Comparison of ENCODE assay signal across 8 mouse cellular contexts in the genomic region with DNA sequence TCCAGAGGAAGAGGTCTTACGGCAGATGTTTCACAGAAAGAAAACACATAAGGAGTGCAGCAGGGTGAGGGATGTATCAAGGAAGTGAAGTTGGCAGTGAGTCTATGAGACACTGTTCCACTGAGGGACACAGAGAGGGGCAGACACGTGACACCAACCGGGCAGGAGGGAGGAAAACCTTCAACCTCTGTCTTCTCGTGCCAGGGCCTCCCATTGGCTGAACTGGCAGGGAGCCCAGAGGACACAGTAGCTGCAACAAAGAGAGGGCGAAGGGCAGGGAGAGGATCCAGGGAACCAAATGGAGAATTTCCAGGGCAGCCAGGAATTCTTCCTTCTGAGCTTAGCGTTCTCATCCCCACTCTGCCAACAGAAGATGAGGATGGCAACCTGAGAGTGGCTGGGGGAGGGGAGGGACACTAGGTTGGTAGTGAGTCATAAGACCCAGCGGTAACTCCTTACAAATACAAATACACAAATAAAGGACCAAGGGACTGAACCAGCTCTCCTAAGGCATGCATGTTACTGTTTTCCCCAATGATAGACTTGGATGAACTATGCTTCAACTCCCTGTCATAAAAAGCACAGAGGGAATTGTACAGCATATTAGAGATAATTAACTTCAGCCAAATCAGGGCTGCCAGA. TPM values are rescaled to one million over a fixed set of nuclear protein-coding genes. Genes with fewer than 3 reads are reported as not detected.
DNase-seq lines count a peak whose midpoint lies in the region; ATAC-seq lines count a peak whose summit lies in the region.

No protein-coding gene starts in this region.

- 0 out of 2 replicates have a peak overlapping the region, but pooled peaks have one; percentile 5 for H3K4me2 ChIP-seq in hindbrain, embryonic 16.5 days (ENCODE audit: low read length)
- H3K4me2 ChIP-seq in midbrain, embryonic 12.5 days (replicated peaks), result no peak overlapping the region

- peak overlapping the region; percentile 61 for H3K27ac ChIP-seq in hindbrain, embryonic 16.5 days (ENCODE audit: low read depth, low read length)
- H3K27ac ChIP-seq in midbrain, embryonic 12.5 days (replicated peaks), result no peak overlapping the region

- H3K27me3 ChIP-seq in hindbrain, embryonic 16.5 days (replicated peaks; ENCODE audit: control insufficient read depth, insufficient read depth, low read length), result no peaks in the 10 kb centered on the region
- H3K27me3 ChIP-seq in midbrain, embryonic 12.5 days, result no peaks in the 10 kb centered on the region

- H3K9me3 ChIP-seq in hindbrain, embryonic 16.5 days (ENCODE audit: control insufficient read depth, low read length), result no peaks in the 10 kb centered on the region
- no peaks in the 10 kb centered on the region for H3K9me3 ChIP-seq in midbrain, embryonic 12.5 days

- H3K36me3 ChIP-seq in hindbrain, embryonic 16.5 days (ENCODE audit: control insufficient read depth, insufficient read depth, low read length), result no peaks in the 10 kb centered on the region
- H3K36me3 ChIP-seq in midbrain, embryonic 12.5 days, result no peaks in the 10 kb centered on the region

- no peak overlapping the region for H3K4me3 ChIP-seq in hindbrain, embryonic 16.5 days (ENCODE audit: low read length)
- H3K4me3 ChIP-seq in midbrain, embryonic 12.5 days, result no peak overlapping the region

- H3K4me1 ChIP-seq in hindbrain, embryonic 16.5 days (ENCODE audit: control insufficient read depth, insufficient read depth, low read depth, low read length), result peaks cover 19% of the 10 kb centered on the region
- peaks cover 15% of the 10 kb centered on the region for H3K4me1 ChIP-seq in midbrain, embryonic 12.5 days

- DNase-seq in adrenal gland, adult 18-20 months (ENCODE audit: low spot score in 2 of 2), result peak; percentile 68 to 70
- peak; percentile 84 to 86 for DNase-seq in cerebellum, adult 18-20 months
- peak; percentile 59 for DNase-seq in gastrocnemius, postnatal 14 days
- peak; percentile 67 to 89 for DNase-seq in left cerebral cortex, postnatal 10 days (ENCODE audit: extremely low spot score in 1 of 2, low spot score in 2 of 2)

- 20% methylated on average over 7 of the region's 7 CpGs for WGBS in hindbrain, embryonic 16.5 days
- 50% methylated on average over 7 of the region's 7 CpGs for WGBS in midbrain, embryonic 12.5 days

- no peak overlapping the region for H3K9ac ChIP-seq in hindbrain, embryonic 16.5 days (ENCODE audit: low read depth, low read length)
- no peak overlapping the region for H3K9ac ChIP-seq in midbrain, embryonic 12.5 days (replicated peaks)

- ATAC-seq in hindbrain, embryonic 16.5 days, result peak; percentile 93
- peak; percentile 47; the same call in 1 of the 2 replicates for ATAC-seq in midbrain, embryonic 12.5 days (ENCODE audit: low FRiP score, low read depth)
- ATAC-seq in inflammation-experienced regulatory T-cells, adult 6 months, result no peak
- ATAC-seq in activated CD4-positive, CD25-positive, alpha-beta regulatory T cell, adult 4 months, result no peak

- intact Hi-C loops in gastrocnemius, postnatal 14 days (cut with DNase I; ENCODE audit: low total_unique reads), result no loop called here
- intact Hi-C loops in left cerebral cortex, postnatal 10 days (cut with DNase I), result no loop called here

RNA-seq across cellular contexts. Expression of a gene that starts 33.4 kb away (rescaled TPM):
- 100 to 1,000 TPM; 158 to 193 TPM for total RNA-seq in adrenal gland, adult 18-20 months (2021)
- 10 to 100 TPM; 63.1 to 66.2 TPM for total RNA-seq in gastrocnemius, postnatal 14 days (2021)
- 14.5 and 17.9 TPM in 2 replicates for polyA plus RNA-seq in hindbrain, embryonic 16.5 days (2015; fragmentation: Nextera tagmentation; extraction: Ambion mirVana)
- total RNA-seq in left cerebral cortex, postnatal 10 days (2021), result 100 to 1,000 TPM; 157 to 163 TPM
- 14.6 and 15.5 TPM in 2 replicates for polyA plus RNA-seq in midbrain, embryonic 12.5 days (2016; fragmentation: Nextera tagmentation; extraction: Ambion mirVana)
- 1 to 10 TPM; 5.3 to 7.4 (median 7.0) TPM for polyA plus RNA-seq in inflammation-experienced regulatory T-cells, adult 6 months (2017; shearing (Covaris generic))
- 1 to 10 TPM; 6.7 to 8.7 TPM for polyA plus RNA-seq in activated CD4-positive, CD25-positive, alpha-beta regulatory T cell, adult 4 months (2017; shearing (Covaris generic))

Comparison
In these comparisons a context has a peak if more than half of its experiments do, and no peak if none do; other contexts are left out.
1. ATAC-seq: peak in hindbrain, embryonic 16.5 days (single experiment) and midbrain, embryonic 12.5 days (single experiment); none in inflammation-experienced regulatory T-cells, adult 6 months (single experiment) and activated CD4-positive, CD25-positive, alpha-beta regulatory T cell, adult 4 months (single experiment).
2. Peak in every context shown above with its lines, with median percentiles within 50 percentile points of each other: DNase-seq.